18 mouse cellular contexts compared by ENCODE assay signal in genomic region chr7:82203111-82203510, GRCm38 (mm10). TPM values are rescaled to one million over a fixed set of nuclear protein-coding genes. Genes with fewer than 3 reads are reported as not detected.
DNase-seq lines count a peak whose midpoint lies in the region; ATAC-seq lines count a peak whose summit lies in the region.
"Had no signal": no experiment of that assay in that cellular context is flagged by ENCODE, and none has a peak within 500 bp of the region (broad histone marks: within the 10 kb centered on the region; RNA-seq: fewer than 3 reads in every experiment).

No protein-coding gene starts in this region.

- H3K36me3 ChIP-seq in neural tube, embryonic 11.5 days (ENCODE audit: control insufficient read depth, insufficient read depth, low read length): no peaks in the 10 kb centered on the region
- no peaks in the 10 kb centered on the region for H3K36me3 ChIP-seq in liver, embryonic 11.5 days (ENCODE audit: control insufficient read depth, insufficient read depth, low read length)
- no peaks in the 10 kb centered on the region for H3K36me3 ChIP-seq in hindbrain, embryonic 10.5 days
- H3K36me3 ChIP-seq: G1E; heart, embryonic 10.5 days; liver, embryonic 15.5 days had no signal

- intact Hi-C loops in left cerebral cortex, postnatal 4 days (cut with DNase I): no loop called here

- H3K27me3 ChIP-seq in neural tube, embryonic 11.5 days (ENCODE audit: control insufficient read depth, insufficient read depth, low read length): no peaks in the 10 kb centered on the region
- H3K27me3 ChIP-seq in liver, embryonic 11.5 days (replicated peaks; ENCODE audit: control insufficient read depth, insufficient read depth, low read length): no peaks in the 10 kb centered on the region
- no peaks in the 10 kb centered on the region for H3K27me3 ChIP-seq in hindbrain, embryonic 10.5 days (ENCODE audit: insufficient read depth, poor library complexity, severe bottlenecking)
- H3K27me3 ChIP-seq: liver, embryonic 15.5 days had no signal

- no peaks in the 10 kb centered on the region for H3K9me3 ChIP-seq in neural tube, embryonic 11.5 days (ENCODE audit: control insufficient read depth, low read length)
- H3K9me3 ChIP-seq in liver, embryonic 11.5 days (ENCODE audit: control insufficient read depth, low read length): no peaks in the 10 kb centered on the region
- H3K9me3 ChIP-seq in hindbrain, embryonic 10.5 days: no peaks in the 10 kb centered on the region
- H3K9me3 ChIP-seq: heart, embryonic 10.5 days; liver, embryonic 15.5 days had no signal

- ATAC-seq in neural tube, embryonic 11.5 days (ENCODE audit: insufficient read depth, low FRiP score, low TSS enrichment): no peak
- no peak for ATAC-seq in liver, embryonic 11.5 days (replicated peaks; ENCODE audit: low FRiP score)
- ATAC-seq: forebrain, embryonic 14.5 days; lung, postnatal 0 days had no signal

- peak; percentile 16 for DNase-seq in left cerebral cortex, postnatal 4 days
- DNase-seq in left cerebral cortex, adult 9 months (ENCODE audit: low spot score in 2 of 2): no peak
- DNase-seq in ZHBTc4 (ENCODE audit: low read depth, low spot score): peak; percentile 68
- peak; percentile 19 for DNase-seq in embryo, embryonic 9.5 days (ENCODE audit: extremely low spot score)
- peak; percentile 31 for DNase-seq in neural tube, embryonic 11.5 days (ENCODE audit: low spot score)
- no peak for DNase-seq in liver, embryonic 11.5 days (ENCODE audit: low spot score)
- DNase-seq in hindbrain, embryonic 10.5 days (ENCODE audit: low spot score): no peak
- DNase-seq: cerebellum, adult 8-10 months; gastrocnemius, postnatal 36 days; kidney, adult 9 months; kidney, postnatal 25 days; midbrain, embryonic 14.5 days had no signal

- H3K4me2 ChIP-seq in neural tube, embryonic 11.5 days (ENCODE audit: low read depth): no peak overlapping the region
- H3K4me2 ChIP-seq in liver, embryonic 11.5 days: no peak overlapping the region
- H3K4me2 ChIP-seq: liver, embryonic 15.5 days had no signal

- H3K27ac ChIP-seq in neural tube, embryonic 11.5 days (ENCODE audit: low read depth, low read length): no peak overlapping the region; the same call in 1 of the 2 replicates
- H3K27ac ChIP-seq in liver, embryonic 11.5 days (ENCODE audit: low read depth, low read length): no peak overlapping the region
- no peak overlapping the region for H3K27ac ChIP-seq in hindbrain, embryonic 10.5 days
- H3K27ac ChIP-seq: heart, embryonic 10.5 days; liver, embryonic 15.5 days had no signal

- WGBS in neural tube, embryonic 11.5 days: 44% methylated on average over 7 of the region's 7 CpGs
- 75% methylated on average over 7 of the region's 7 CpGs for WGBS in liver, embryonic 11.5 days
- WGBS in hindbrain, embryonic 10.5 days: 72% methylated on average over 7 of the region's 7 CpGs

- H3K9ac ChIP-seq in neural tube, embryonic 11.5 days (ENCODE audit: low read length): no peak overlapping the region
- H3K9ac ChIP-seq in liver, embryonic 11.5 days (ENCODE audit: low read depth, low read length): no peak overlapping the region
- H3K9ac ChIP-seq: liver, embryonic 15.5 days had no signal

- H3K4me1 ChIP-seq in neural tube, embryonic 11.5 days (ENCODE audit: control insufficient read depth, insufficient read depth, low read length): peaks cover 12% of the 10 kb centered on the region
- H3K4me1 ChIP-seq in liver, embryonic 11.5 days (replicated peaks; ENCODE audit: control insufficient read depth, insufficient read depth, low read length): no peaks in the 10 kb centered on the region; the same call in 1 of the 2 replicates
- peaks cover 11% of the 10 kb centered on the region for H3K4me1 ChIP-seq in hindbrain, embryonic 10.5 days (replicated peaks)
- H3K4me1 ChIP-seq: liver, embryonic 15.5 days had no signal

- no peak overlapping the region for H3K4me3 ChIP-seq in neural tube, embryonic 11.5 days (ENCODE audit: low read depth, low read length)
- no peak overlapping the region for H3K4me3 ChIP-seq in liver, embryonic 11.5 days (ENCODE audit: low read depth, low read length)
- no peak overlapping the region for H3K4me3 ChIP-seq in hindbrain, embryonic 10.5 days
- H3K4me3 ChIP-seq: heart, embryonic 10.5 days; liver, embryonic 15.5 days had no signal

RNA-seq across cellular contexts. Expression of gene Sh3gl3, which starts 29.5 kb away (rescaled TPM):
- 10 to 100 TPM; 64.2 to 67.2 TPM for total RNA-seq in left cerebral cortex, postnatal 4 days (2021)
- polyA plus RNA-seq in neural tube, embryonic 11.5 days (2014; fragmentation: Nextera tagmentation; extraction: Ambion mirVana): 25.0 and 33.8 TPM in 2 replicates
- polyA plus RNA-seq in liver, embryonic 11.5 days (2014; fragmentation: Nextera tagmentation; extraction: Ambion mirVana): 3.8 and 4.9 TPM in 2 replicates
- 6.3 and 10.7 TPM in 2 replicates for polyA plus RNA-seq in hindbrain, embryonic 10.5 days (2016; fragmentation: Nextera tagmentation; extraction: Ambion mirVana)
- total RNA-seq: neutrophil, adult 5-6 weeks had no signal
- polyA plus RNA-seq: G1E had no signal

Comparison
In these comparisons a context has a peak if more than half of its experiments do, and no peak if none do; other contexts are left out.
1. DNase-seq: peak in left cerebral cortex, postnatal 4 days (single experiment), ZHBTc4 (single experiment), embryo, embryonic 9.5 days (single experiment) and neural tube, embryonic 11.5 days (single experiment); none in left cerebral cortex, adult 9 months (0 of 2), liver, embryonic 11.5 days (single experiment) and hindbrain, embryonic 10.5 days (single experiment).